Mouse (Mus musculus) midbrain, embryonic 13.5 days (tissue): ENCODE results near the gene Gcc2. TPM values are rescaled to one million over a fixed set of nuclear protein-coding genes. Genes with fewer than 3 reads are reported as not detected.
"Not testable (repeated sequence)": the region's sequence is repeated elsewhere in the genome, so short reads cannot be mapped to it uniquely, and the experiment has no call there.

Experiments used
- ATAC-seq: fragments of 200-750 bp; cut with Nextera tagmentation; 2 replicates; pipeline ENCODE4 v1.8.0; 2017; ENCODE audit warnings: mild to moderate bottlenecking, moderate TSS enrichment, moderate library complexity
- H3K27ac ChIP-seq: fragments of 300-500 bp; sonication (generic); 2 replicates; pipeline ENCODE4 v1.5.1; 2015; ENCODE audit warnings: inconsistent platforms, mild to moderate bottlenecking, moderate library complexity
- H3K27me3 ChIP-seq: fragments of 300-500 bp; sonication (generic); 2 replicates; pipeline ENCODE4 v1.6.1; 2015; ENCODE audit warnings: mild to moderate bottlenecking, inconsistent platforms
- H3K36me3 ChIP-seq: fragments of 300-500 bp; sonication (generic); 2 replicates; pipeline ENCODE4 v1.6.1; 2015; ENCODE audit warnings: mild to moderate bottlenecking, inconsistent platforms
- H3K4me1 ChIP-seq: fragments of 300-500 bp; sonication (generic); replicated peaks from 2 replicates; pipeline ENCODE4 v1.6.1; 2015; ENCODE audit warnings: inconsistent platforms
- H3K4me2 ChIP-seq: fragments of 300-500 bp; sonication (generic); replicated peaks from 2 replicates; pipeline ENCODE4 v1.6.1; 2015; ENCODE audit warnings: moderate library complexity, mild to moderate bottlenecking, inconsistent platforms
- H3K4me3 ChIP-seq: fragments of 300-500 bp; sonication (generic); replicated peaks from 2 replicates; pipeline ENCODE4 v1.5.1; 2015; ENCODE audit warnings: mild to moderate bottlenecking, inconsistent platforms
- H3K9ac ChIP-seq: fragments of 300-500 bp; sonication (generic); replicated peaks from 2 replicates; pipeline ENCODE4 v1.6.1; 2015; ENCODE audit warnings: mild to moderate bottlenecking, inconsistent platforms
- H3K9me3 ChIP-seq: fragments of 300-500 bp; sonication (generic); 2 replicates; pipeline ENCODE4 v1.6.1; 2016; ENCODE audit warnings: mild to moderate bottlenecking, inconsistent platforms
- WGBS: fragments of 180-500 bp; shearing (Covaris S2); methylation state at CpG from one replicate; pipeline ENCODE4 v1.1.7; 2015; 5-methylcytosine and 5-hydroxymethylcytosine counted together
- polyA plus RNA-seq: library from polyadenylated mRNA; unstranded; fragments of >200 nt; fragmentation: Nextera tagmentation; extraction: Ambion mirVana; gene quantifications from 2 replicates; pipeline ENCODE4 v1.2.1, GENCODE M21; 2015

The Gcc2 gene
- polyA plus RNA-seq, 1 experiment from 2014 or later = 92.3 TPM

- Histone ChIP-seq H3K27ac (no peak overlapping the region), H3K4me2 (no peak overlapping the region), H3K9ac (no peak overlapping the region), H3K4me3 (no peak overlapping the region), H3K36me3 (peaks cover 63% of the 10 kb centered on the region), H3K27me3 (no peaks in the 10 kb centered on the region), H3K4me1 (no peaks in the 10 kb centered on the region), H3K9me3 (no peaks in the 10 kb centered on the region)
- WGBS = 99% methylated on average over 3 of the region's 3 CpGs
- no peak for ATAC-seq
Observed at GRCm38 (mm10) chr10:58306897-58307296, 51.6 kb downstream of the Gcc2 start.

- Histone ChIP-seq H3K27ac (no peak overlapping the region), H3K9ac (no peak overlapping the region), H3K4me1 (no peaks in the 10 kb centered on the region), H3K9me3 (peaks cover 6% of the 10 kb centered on the region), H3K27me3 (no peaks in the 10 kb centered on the region), H3K36me3 (peaks cover 59% of the 10 kb centered on the region), H3K4me2 (no peak overlapping the region), H3K4me3 (no peak overlapping the region)
- ATAC-seq = no peak
- WGBS = 64% methylated on average over 1 of the region's 1 CpGs
Observed at GRCm38 (mm10) chr10:58310791-58311190, 55.5 kb downstream of the Gcc2 start.

- no peak overlapping the region for H3K4me2 ChIP-seq
- H3K36me3 ChIP-seq = peaks cover 44% of the 10 kb centered on the region
- peaks cover 6% of the 10 kb centered on the region for H3K9me3 ChIP-seq
- H3K27ac ChIP-seq = no peak overlapping the region
- H3K4me1 ChIP-seq = no peaks in the 10 kb centered on the region
- ATAC-seq = no peak
- no peak overlapping the region for H3K4me3 ChIP-seq
- WGBS = 92% methylated on average over 5 of the region's 5 CpGs
- H3K27me3 ChIP-seq = no peaks in the 10 kb centered on the region
- H3K9ac ChIP-seq = no peak overlapping the region
Observed at GRCm38 (mm10) chr10:58312887-58313286, 57.6 kb downstream of the Gcc2 start.

GRCm38 (mm10) chr10:58320881-58321280 lies 65.6 kb downstream of the Gcc2 start:
- no peak for ATAC-seq
- Histone ChIP-seq H3K4me3 (no peak overlapping the region), H3K9ac (no peak overlapping the region), H3K27ac (no peak overlapping the region), H3K9me3 (no peaks in the 10 kb centered on the region), H3K4me1 (peaks cover 15% of the 10 kb centered on the region), H3K27me3 (no peaks in the 10 kb centered on the region), H3K4me2 (no peak overlapping the region), H3K36me3 (no peaks in the 10 kb centered on the region)
- 96% methylated on average over 3 of the region's 3 CpGs for WGBS

GRCm38 (mm10) chr10:58322361-58323027 lies 67.2 kb downstream of the Gcc2 start:
- WGBS = 31% methylated on average over 6 of the region's 6 CpGs
- Histone ChIP-seq H3K4me3 (peak overlapping the region; percentile 91), H3K4me2 (peak overlapping the region; percentile 62), H3K36me3 (no peaks in the 10 kb centered on the region), H3K9ac (0 out of 2 replicates have a peak overlapping the region, but pooled peaks have one; percentile 32), H3K27me3 (no peaks in the 10 kb centered on the region), H3K9me3 (no peaks in the 10 kb centered on the region), H3K27ac (peak overlapping the region; percentile 84), H3K4me1 (peaks cover 29% of the 10 kb centered on the region)
- ATAC-seq = no peak

GRCm38 (mm10) chr10:58323028-58323991 lies 68.0 kb downstream of the Gcc2 start, which contains the start of gene Lims1:
TSS of gene Lims1 (plus strand) at chr10:58323466.
- Histone ChIP-seq H3K27ac (peak within 1 kb of the TSS; percentile 84), H3K4me2 (peak within 1 kb of the TSS; percentile 62), H3K36me3 (no peaks in the 10 kb centered on the region), H3K4me3 (peak within 1 kb of the TSS; percentile 91), H3K27me3 (no peaks in the 10 kb centered on the region), H3K9ac (peak within 1 kb of the TSS; percentile 84), H3K9me3 (no peaks in the 10 kb centered on the region), H3K4me1 (peaks cover 29% of the 10 kb centered on the region)
- WGBS = under 1% methylated on average over 75 of the region's 86 CpGs
- peak; percentile 98 for ATAC-seq

GRCm38 (mm10) chr10:58326271-58326670 lies 71.0 kb downstream of the Gcc2 start:
- H3K9me3 ChIP-seq = no peaks in the 10 kb centered on the region
- peaks cover 29% of the 10 kb centered on the region for H3K4me1 ChIP-seq
- no peak overlapping the region for H3K4me3 ChIP-seq
- H3K36me3 ChIP-seq = no peaks in the 10 kb centered on the region
- no peak overlapping the region for H3K27ac ChIP-seq
- H3K4me2 ChIP-seq = 0 out of 2 replicates have a peak overlapping the region, but pooled peaks have one; percentile 5
- H3K9ac ChIP-seq = no peak overlapping the region
- no peak for ATAC-seq
- H3K27me3 ChIP-seq = no peaks in the 10 kb centered on the region
- WGBS = 41% methylated on average over 3 of the region's 3 CpGs

GRCm38 (mm10) chr10:58327836-58328235 lies 72.5 kb downstream of the Gcc2 start:
- H3K9me3 ChIP-seq, H3K9ac ChIP-seq, H3K4me2 ChIP-seq, H3K27ac ChIP-seq, H3K27me3 ChIP-seq, H3K4me3 ChIP-seq, H3K36me3 ChIP-seq, ATAC-seq: not testable (repeated sequence)
- H3K4me1 ChIP-seq = peaks cover 29% of the 10 kb centered on the region
- WGBS = 99% methylated on average over 6 of the region's 6 CpGs

- WGBS = 99% methylated on average over 8 of the region's 8 CpGs
- no peaks in the 10 kb centered on the region for H3K27me3 ChIP-seq
- H3K36me3 ChIP-seq = no peaks in the 10 kb centered on the region
- no peak for ATAC-seq
- H3K27ac ChIP-seq = no peak overlapping the region
- H3K9me3 ChIP-seq = no peaks in the 10 kb centered on the region
- no peak overlapping the region for H3K4me2 ChIP-seq
- peaks cover 29% of the 10 kb centered on the region for H3K4me1 ChIP-seq
- no peak overlapping the region for H3K9ac ChIP-seq
- H3K4me3 ChIP-seq = no peak overlapping the region
Observed at GRCm38 (mm10) chr10:58328517-58329108, 73.3 kb downstream of the Gcc2 start.

- Histone ChIP-seq H3K36me3 (no peaks in the 10 kb centered on the region), H3K4me1 (peaks cover 17% of the 10 kb centered on the region), H3K4me2 (no peak overlapping the region), H3K4me3 (no peak overlapping the region), H3K9me3 (no peaks in the 10 kb centered on the region), H3K27ac (no peak overlapping the region), H3K27me3 (no peaks in the 10 kb centered on the region), H3K9ac (no peak overlapping the region)
- no peak for ATAC-seq
Observed at GRCm38 (mm10) chr10:58330635-58331034, 75.3 kb downstream of the Gcc2 start.

- Histone ChIP-seq H3K27ac (no peak overlapping the region), H3K4me2 (no peak overlapping the region), H3K4me1 (peaks cover 5% of the 10 kb centered on the region; the same call in 1 of the 2 replicates), H3K9ac (no peak overlapping the region), H3K4me3 (no peak overlapping the region), H3K36me3 (no peaks in the 10 kb centered on the region), H3K27me3 (no peaks in the 10 kb centered on the region), H3K9me3 (no peaks in the 10 kb centered on the region)
- ATAC-seq = no peak
Observed at GRCm38 (mm10) chr10:58331741-58332140, 76.4 kb downstream of the Gcc2 start.

GRCm38 (mm10) chr10:58333414-58333813 lies 78.1 kb downstream of the Gcc2 start:
- WGBS = 97% methylated on average over 5 of the region's 5 CpGs
- no peak overlapping the region for H3K9ac ChIP-seq
- no peak for ATAC-seq
- H3K4me3 ChIP-seq = no peak overlapping the region
- no peak overlapping the region for H3K4me2 ChIP-seq
- peaks cover 4% of the 10 kb centered on the region; the same call in 1 of the 2 replicates for H3K4me1 ChIP-seq
- no peaks in the 10 kb centered on the region for H3K36me3 ChIP-seq
- no peaks in the 10 kb centered on the region for H3K27me3 ChIP-seq
- no peaks in the 10 kb centered on the region for H3K9me3 ChIP-seq
- no peak overlapping the region for H3K27ac ChIP-seq
